Mouse (Mus musculus): ENCODE data around the gene Kctd21. TPM values are rescaled to one million over a fixed set of nuclear protein-coding genes. Genes with fewer than 3 reads are reported as not detected.

The Kctd21 gene
- polyA plus RNA-seq, 1 experiment from 2014 or later: 3.6 TPM

- ATAC-seq (replicated peaks; ENCODE audit: insufficient number of reproducible peaks, low FRiP score, low TSS enrichment): no peak
- Histone ChIP-seq H3K4me2 (no peak overlapping the region), H3K36me3 (ENCODE audit: control insufficient read depth, insufficient read depth, low read length) (peaks cover 15% of the 10 kb centered on the region)
These were observed 19.9 kb upstream of the Kctd21 start for GRCm38 (mm10) chr7:97312196-97312595.

GRCm38 (mm10) chr7:97312856-97313255 lies 19.3 kb upstream of the Kctd21 start:
- Histone ChIP-seq H3K9me3 (replicated peaks; ENCODE audit: control insufficient read depth, low read length) (no peaks in the 10 kb centered on the region), H3K4me1 (ENCODE audit: control insufficient read depth, insufficient read depth, low read length) (no peaks in the 10 kb centered on the region), H3K4me2 (no peak overlapping the region), H3K36me3 (ENCODE audit: control insufficient read depth, insufficient read depth, low read length) (peaks cover 10% of the 10 kb centered on the region), H3K9ac (ENCODE audit: low read depth, low read length) (no peak overlapping the region), H3K27me3 (ENCODE audit: control insufficient read depth, insufficient read depth, low read length) (no peaks in the 10 kb centered on the region), H3K27ac (ENCODE audit: low read depth, low read length) (no peak overlapping the region), H3K4me3 (ENCODE audit: low read depth, low read length) (no peak overlapping the region)
- WGBS (ENCODE audit: insufficient replicate concordance): 84% methylated on average over 6 of the region's 6 CpGs
- ATAC-seq (replicated peaks; ENCODE audit: insufficient number of reproducible peaks, low FRiP score, low TSS enrichment): no peak

More at GRCm38 (mm10) chr7:97312196-97312595, 19.9 kb upstream of the Kctd21 start:
- no peak overlapping the region for H3K4me3 ChIP-seq (ENCODE audit: low read depth, low read length)
- WGBS (ENCODE audit: insufficient replicate concordance): 83% methylated on average over 17 of the region's 17 CpGs
- no peak overlapping the region for H3K9ac ChIP-seq (ENCODE audit: low read depth, low read length)
- no peaks in the 10 kb centered on the region for H3K9me3 ChIP-seq (replicated peaks; ENCODE audit: control insufficient read depth, low read length)
- H3K27ac ChIP-seq (ENCODE audit: low read depth, low read length): no peak overlapping the region
- no peaks in the 10 kb centered on the region for H3K4me1 ChIP-seq (ENCODE audit: control insufficient read depth, insufficient read depth, low read length)
- H3K27me3 ChIP-seq (ENCODE audit: control insufficient read depth, insufficient read depth, low read length): no peaks in the 10 kb centered on the region

GRCm38 (mm10) chr7:97313364-97313995 lies 18.6 kb upstream of the Kctd21 start:
- H3K36me3 ChIP-seq (ENCODE audit: control insufficient read depth, insufficient read depth, low read length): peaks cover 8% of the 10 kb centered on the region; the same call in 1 of the 2 replicates
- no peaks in the 10 kb centered on the region for H3K4me1 ChIP-seq (ENCODE audit: control insufficient read depth, insufficient read depth, low read length)
- no peak overlapping the region for H3K9ac ChIP-seq (ENCODE audit: low read depth, low read length)
- no peaks in the 10 kb centered on the region for H3K27me3 ChIP-seq (ENCODE audit: control insufficient read depth, insufficient read depth, low read length)
- no peak overlapping the region for H3K4me2 ChIP-seq
- no peak overlapping the region for H3K4me3 ChIP-seq (ENCODE audit: low read depth, low read length)
- H3K27ac ChIP-seq (ENCODE audit: low read depth, low read length): no peak overlapping the region
- H3K9me3 ChIP-seq (replicated peaks; ENCODE audit: control insufficient read depth, low read length): no peaks in the 10 kb centered on the region
- WGBS (ENCODE audit: insufficient replicate concordance): 75% methylated on average over 7 of the region's 7 CpGs
- no peak for ATAC-seq (replicated peaks; ENCODE audit: insufficient number of reproducible peaks, low FRiP score, low TSS enrichment)

GRCm38 (mm10) chr7:97314646-97315045 lies 17.5 kb upstream of the Kctd21 start:
- WGBS (ENCODE audit: insufficient replicate concordance): 88% methylated on average over 5 of the region's 5 CpGs
- Histone ChIP-seq H3K4me3 (ENCODE audit: low read depth, low read length) (no peak overlapping the region), H3K36me3 (ENCODE audit: control insufficient read depth, insufficient read depth, low read length) (0 out of 2 replicates have a peak, but pooled peaks cover 2% of the 10 kb centered on the region)

GRCm38 (mm10) chr7:97315656-97316055 lies 16.5 kb upstream of the Kctd21 start:
- no peaks in the 10 kb centered on the region for H3K4me1 ChIP-seq (ENCODE audit: control insufficient read depth, insufficient read depth, low read length)
- no peak overlapping the region for H3K4me2 ChIP-seq
- H3K27ac ChIP-seq (ENCODE audit: low read depth, low read length): no peak overlapping the region
- H3K9me3 ChIP-seq (replicated peaks; ENCODE audit: control insufficient read depth, low read length): no peaks in the 10 kb centered on the region
- ATAC-seq (replicated peaks; ENCODE audit: insufficient number of reproducible peaks, low FRiP score, low TSS enrichment): no peak
- WGBS (ENCODE audit: insufficient replicate concordance): 89% methylated on average over 6 of the region's 6 CpGs
- H3K9ac ChIP-seq (ENCODE audit: low read depth, low read length): no peak overlapping the region
- no peaks in the 10 kb centered on the region for H3K27me3 ChIP-seq (ENCODE audit: control insufficient read depth, insufficient read depth, low read length)
- 0 out of 2 replicates have a peak, but pooled peaks cover 2% of the 10 kb centered on the region for H3K36me3 ChIP-seq (ENCODE audit: control insufficient read depth, insufficient read depth, low read length)
- no peak overlapping the region for H3K4me3 ChIP-seq (ENCODE audit: low read depth, low read length)

More at GRCm38 (mm10) chr7:97314646-97315045, 17.5 kb upstream of the Kctd21 start:
- H3K4me2 ChIP-seq: no peak overlapping the region
- H3K27ac ChIP-seq (ENCODE audit: low read depth, low read length): no peak overlapping the region
- H3K27me3 ChIP-seq (ENCODE audit: control insufficient read depth, insufficient read depth, low read length): no peaks in the 10 kb centered on the region
- no peak for ATAC-seq (replicated peaks; ENCODE audit: insufficient number of reproducible peaks, low FRiP score, low TSS enrichment)
- H3K9ac ChIP-seq (ENCODE audit: low read depth, low read length): no peak overlapping the region
- H3K4me1 ChIP-seq (ENCODE audit: control insufficient read depth, insufficient read depth, low read length): no peaks in the 10 kb centered on the region
- no peaks in the 10 kb centered on the region for H3K9me3 ChIP-seq (replicated peaks; ENCODE audit: control insufficient read depth, low read length)

GRCm38 (mm10) chr7:97317706-97318105 lies 14.4 kb upstream of the Kctd21 start:
- ATAC-seq (replicated peaks; ENCODE audit: insufficient number of reproducible peaks, low FRiP score, low TSS enrichment): no peak
- Histone ChIP-seq H3K4me3 (ENCODE audit: low read depth, low read length) (no peak overlapping the region), H3K9me3 (replicated peaks; ENCODE audit: control insufficient read depth, low read length) (no peaks in the 10 kb centered on the region), H3K9ac (ENCODE audit: low read depth, low read length) (no peak overlapping the region), H3K27me3 (ENCODE audit: control insufficient read depth, insufficient read depth, low read length) (no peaks in the 10 kb centered on the region), H3K4me2 (no peak overlapping the region), H3K36me3 (ENCODE audit: control insufficient read depth, insufficient read depth, low read length) (no peaks in the 10 kb centered on the region), H3K27ac (ENCODE audit: low read depth, low read length) (no peak overlapping the region), H3K4me1 (ENCODE audit: control insufficient read depth, insufficient read depth, low read length) (no peaks in the 10 kb centered on the region)
- WGBS (ENCODE audit: insufficient replicate concordance): 74% methylated on average over 3 of the region's 3 CpGs

- WGBS (ENCODE audit: insufficient replicate concordance): 85% methylated on average over 8 of the region's 8 CpGs
- Histone ChIP-seq H3K27me3 (ENCODE audit: control insufficient read depth, insufficient read depth, low read length) (peaks cover 49% of the 10 kb centered on the region), H3K4me1 (ENCODE audit: control insufficient read depth, insufficient read depth, low read length) (peaks cover 7% of the 10 kb centered on the region; the same call in 1 of the 2 replicates), H3K9ac (ENCODE audit: low read depth, low read length) (no peak overlapping the region), H3K36me3 (ENCODE audit: control insufficient read depth, insufficient read depth, low read length) (no peaks in the 10 kb centered on the region), H3K27ac (ENCODE audit: low read depth, low read length) (no peak overlapping the region), H3K4me3 (ENCODE audit: low read depth, low read length) (no peak overlapping the region), H3K9me3 (replicated peaks; ENCODE audit: control insufficient read depth, low read length) (no peaks in the 10 kb centered on the region), H3K4me2 (no peak overlapping the region)
- ATAC-seq (replicated peaks; ENCODE audit: insufficient number of reproducible peaks, low FRiP score, low TSS enrichment): no peak
These were observed 7.8 kb upstream of the Kctd21 start for GRCm38 (mm10) chr7:97324342-97324741.

GRCm38 (mm10) chr7:97325156-97325985 lies 6.8 kb upstream of the Kctd21 start:
- no peaks in the 10 kb centered on the region for H3K9me3 ChIP-seq (replicated peaks; ENCODE audit: control insufficient read depth, low read length)
- 10% methylated on average over 89 of the region's 96 CpGs for WGBS (ENCODE audit: insufficient replicate concordance)
- H3K27me3 ChIP-seq (ENCODE audit: control insufficient read depth, insufficient read depth, low read length): peaks cover 49% of the 10 kb centered on the region
- no peaks in the 10 kb centered on the region for H3K36me3 ChIP-seq (ENCODE audit: control insufficient read depth, insufficient read depth, low read length)
- no peak overlapping the region for H3K27ac ChIP-seq (ENCODE audit: low read depth, low read length)
- peak overlapping the region; percentile 48 for H3K4me3 ChIP-seq (ENCODE audit: low read depth, low read length)
- no peak for ATAC-seq (replicated peaks; ENCODE audit: insufficient number of reproducible peaks, low FRiP score, low TSS enrichment)
- H3K4me1 ChIP-seq (ENCODE audit: control insufficient read depth, insufficient read depth, low read length): peaks cover 7% of the 10 kb centered on the region; the same call in 1 of the 2 replicates
- H3K9ac ChIP-seq (ENCODE audit: low read depth, low read length): no peak overlapping the region
- peak overlapping the region; percentile 76 for H3K4me2 ChIP-seq
